Mouse (Mus musculus) thymus, postnatal 25 days (tissue): ENCODE measurements at regions not wholly inside any gene's neighbourhood (a gene's known extent, or its start where the extent isn't known, plus 50 kb on each side); places are given as distances from the start of the nearest gene placed in this dataset.

ENCODE experiments used
- DNase-seq: peaks from one replicate; pipeline ENCODE4 v3.0.0; 2022

- no peak for DNase-seq
Measured at GRCm38 (mm10) chr8:116116625-116117024, 388.1 kb upstream of the Dynlrb2 start.

DNA sequence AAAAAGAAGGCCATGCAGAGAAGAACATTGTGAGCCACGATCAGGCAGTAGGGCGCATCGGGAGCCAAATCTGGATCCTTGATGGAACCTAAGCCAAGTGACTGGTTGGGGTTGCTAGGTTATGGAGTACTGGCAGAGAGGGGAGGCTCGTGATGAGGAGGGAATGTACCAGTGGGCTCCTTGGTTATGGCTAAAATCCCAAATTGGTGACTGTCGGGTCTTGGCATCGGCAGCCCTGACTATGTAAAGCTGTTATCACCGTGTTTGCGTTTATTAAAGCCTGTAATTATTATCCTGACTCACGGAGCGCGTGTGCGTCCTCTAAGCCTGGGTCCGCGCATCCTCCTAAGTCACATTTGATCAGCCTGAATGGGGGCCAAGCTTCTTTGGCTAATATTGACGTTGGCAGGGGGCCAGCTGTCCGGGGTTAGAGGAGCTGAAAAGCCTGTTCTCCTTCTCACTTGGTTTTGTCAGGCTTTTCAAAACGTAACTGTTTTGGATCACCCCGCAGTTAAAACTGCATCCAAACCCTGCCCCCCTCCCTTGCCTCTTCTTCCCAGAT, 388.9 kb upstream of the Dynlrb2 start:
- no peak for DNase-seq

GRCm38 (mm10) chr8:116114978-116115377, 389.8 kb upstream of the Dynlrb2 start:
- no peak for DNase-seq

GRCm38 (mm10) chr8:116114502-116114901, 390.3 kb upstream of the Dynlrb2 start:
- no peak for DNase-seq

DNA sequence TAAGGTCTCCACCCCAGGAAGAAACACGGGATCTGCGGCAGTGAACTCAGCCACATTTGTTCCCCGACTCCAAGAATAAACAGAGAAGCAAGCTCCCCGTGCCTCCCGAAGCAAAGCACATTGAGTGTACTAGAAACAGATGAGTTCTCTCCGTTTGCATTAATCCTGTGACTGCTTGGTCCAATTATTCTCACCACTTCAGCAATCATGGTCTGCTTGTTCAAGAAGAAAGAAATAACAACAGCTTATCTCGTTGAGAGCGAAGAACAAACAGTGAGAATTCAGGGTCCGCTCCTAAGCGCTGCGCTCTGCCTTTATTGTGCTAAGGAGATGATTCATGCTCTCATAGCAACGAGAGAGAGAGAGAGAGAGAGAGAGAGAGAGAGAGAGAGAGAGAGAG, 393.6 kb upstream of the Dynlrb2 start:
- DNase-seq, result no peak

GRCm38 (mm10) chr8:116096666-116097065, 389.1 kb upstream of the Maf start:
- no peak for DNase-seq

DNA sequence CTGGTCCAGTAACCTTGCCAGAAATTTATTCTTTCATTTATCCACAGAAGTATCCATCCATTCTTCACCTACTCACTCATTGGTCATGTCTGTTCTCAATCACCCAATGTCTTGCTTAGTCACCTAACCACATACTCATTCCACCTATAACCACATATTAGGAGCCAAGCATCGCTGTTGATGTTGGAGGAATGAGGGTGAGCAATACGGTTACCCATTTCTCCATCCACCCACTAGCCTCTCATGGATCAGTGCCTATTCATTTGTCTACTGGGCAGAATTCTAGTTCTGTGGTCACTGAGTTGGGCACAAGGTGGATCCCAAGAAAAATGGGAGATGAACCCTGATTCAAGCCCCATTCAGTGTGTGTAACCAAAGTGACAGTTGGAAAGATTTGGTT, 375.6 kb upstream of the Maf start:
- DNase-seq, result no peak

DNA sequence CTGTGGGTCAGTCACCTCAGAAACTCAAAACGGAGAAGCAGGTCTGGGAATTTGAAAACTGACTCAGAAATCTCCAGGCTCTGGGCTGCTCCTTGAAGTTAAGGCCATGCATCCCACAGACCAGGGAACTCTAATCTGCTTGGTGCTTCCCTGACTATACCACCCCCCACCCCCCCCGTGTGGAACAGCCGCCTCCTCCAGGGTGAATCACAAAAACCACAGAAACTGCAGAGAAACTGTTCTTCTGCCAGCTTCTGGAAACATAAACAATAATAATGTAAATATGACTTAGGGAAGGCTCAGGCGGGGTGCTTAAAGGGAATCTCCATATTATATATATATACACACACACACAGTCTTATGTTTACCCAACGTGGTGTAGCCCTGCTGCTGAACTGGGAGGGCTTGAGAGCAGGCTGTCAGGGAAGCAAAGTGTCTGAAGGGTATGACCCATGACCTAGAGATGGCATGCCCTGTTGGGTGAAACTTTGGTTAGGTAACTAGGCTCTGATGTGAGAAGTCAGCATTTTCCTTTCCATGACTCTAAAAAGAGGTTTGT, 371.3 kb upstream of the Maf start:
- DNase-seq, result no peak

- no peak for DNase-seq
Measured at GRCm38 (mm10) chr8:116071497-116071896, 363.9 kb upstream of the Maf start.

GRCm38 (mm10) chr8:116069538-116069937, 361.9 kb upstream of the Maf start:
- DNase-seq, result no peak

- no peak for DNase-seq
Measured at GRCm38 (mm10) chr8:116067978-116068375, 360.4 kb upstream of the Maf start.

DNA sequence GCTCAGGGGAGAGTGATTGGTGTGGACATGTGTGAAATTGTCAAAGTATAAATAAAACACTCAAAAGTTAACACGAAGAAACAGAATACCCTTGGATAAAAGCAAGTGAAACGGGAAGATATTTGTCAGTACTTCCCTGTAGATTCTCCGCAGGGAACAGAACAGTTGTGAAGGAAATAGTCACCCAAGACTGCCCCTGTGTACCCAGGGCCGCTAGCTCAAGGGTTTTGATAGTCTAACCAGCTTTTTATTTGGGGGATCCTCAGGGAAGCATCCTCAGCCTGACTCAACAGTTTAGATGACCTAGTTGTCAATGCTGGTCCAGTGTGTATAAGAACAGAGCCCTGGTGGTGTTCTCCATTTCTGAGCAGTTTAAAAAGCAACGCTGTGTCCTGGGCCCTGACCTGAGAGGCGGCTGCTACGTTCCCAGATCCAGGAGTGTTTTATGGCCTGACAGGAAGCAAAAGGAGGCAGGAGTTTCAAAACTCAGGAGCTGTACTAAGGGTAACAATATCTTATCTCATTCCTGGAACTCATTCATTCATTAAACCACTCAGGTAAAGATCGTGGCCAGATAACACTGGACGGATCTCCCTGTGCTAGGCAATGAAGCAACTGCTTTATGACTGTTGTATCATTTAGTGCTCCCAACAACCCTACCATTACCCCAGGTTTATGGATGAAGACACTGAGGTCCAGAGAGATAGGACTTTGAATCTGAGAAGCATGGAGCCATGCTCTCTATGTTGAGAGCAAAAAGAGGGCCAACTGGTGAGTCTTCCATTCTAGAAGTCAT, 359.8 kb upstream of the Maf start:
- no peak for DNase-seq

DNA sequence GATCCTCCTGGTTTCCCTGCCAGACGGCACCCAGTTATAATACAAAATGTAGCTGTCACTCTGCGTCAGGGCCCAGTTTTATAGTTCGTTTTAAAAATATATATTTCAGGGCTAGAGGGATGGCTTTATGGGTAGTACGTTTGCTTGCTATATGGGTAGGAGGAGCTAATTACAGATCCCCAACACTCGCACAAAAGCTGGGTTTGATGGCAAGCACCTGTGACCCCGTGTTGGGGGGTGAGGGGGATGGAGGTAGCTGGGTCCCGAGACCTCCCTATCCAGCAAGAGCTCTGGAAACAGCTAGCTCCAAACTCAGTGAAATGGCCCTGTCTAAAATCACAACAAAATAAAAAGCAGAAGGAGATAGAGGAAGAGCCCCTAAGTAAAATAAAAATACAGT, 358.3 kb upstream of the Maf start:
- DNase-seq, result no peak

GRCm38 (mm10) chr8:116065327-116065726, 357.7 kb upstream of the Maf start:
- DNase-seq, result no peak

- DNase-seq, result no peak
Measured at GRCm38 (mm10) chr8:116064562-116064961, 357.0 kb upstream of the Maf start.

DNA sequence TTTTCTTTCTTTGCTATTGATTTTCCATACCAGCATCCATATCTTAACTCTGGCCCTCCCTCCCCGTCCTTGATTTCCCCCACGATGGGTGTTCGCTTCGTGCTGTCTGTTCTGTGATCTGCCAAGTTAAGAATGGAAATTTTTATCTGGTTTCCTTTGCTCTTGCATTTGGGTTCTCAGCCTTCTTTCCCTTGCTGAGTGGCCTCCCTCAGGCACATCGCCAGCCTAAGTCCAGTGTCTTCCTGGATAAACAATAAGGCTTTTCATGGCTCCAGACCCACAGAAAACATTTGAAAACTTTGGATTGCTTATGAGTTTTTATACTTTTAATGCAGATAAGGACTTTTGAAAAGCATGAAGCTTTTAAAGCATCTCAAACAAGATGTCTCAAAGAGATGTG, 355.9 kb upstream of the Maf start:
- DNase-seq, result no peak

DNA sequence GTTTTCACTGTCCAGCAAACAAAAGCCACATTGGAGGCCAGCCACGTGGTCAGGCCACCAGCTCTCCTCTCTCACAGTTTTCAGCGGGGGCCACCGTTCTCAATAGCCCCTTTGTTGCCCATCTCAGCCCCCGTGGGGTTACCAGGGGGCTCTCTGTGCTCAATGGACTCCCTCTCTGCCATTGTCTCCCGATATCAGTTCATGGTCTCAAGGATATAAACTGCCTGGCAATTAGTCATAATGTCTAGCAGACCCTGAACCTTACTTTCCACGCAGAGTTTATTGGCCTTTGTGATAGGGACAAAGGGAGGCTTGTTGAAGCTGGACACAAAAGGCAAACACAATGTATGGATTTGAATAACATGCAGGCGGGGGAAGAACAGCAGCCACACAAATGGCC, 345.9 kb upstream of the Maf start:
- no peak for DNase-seq

DNA sequence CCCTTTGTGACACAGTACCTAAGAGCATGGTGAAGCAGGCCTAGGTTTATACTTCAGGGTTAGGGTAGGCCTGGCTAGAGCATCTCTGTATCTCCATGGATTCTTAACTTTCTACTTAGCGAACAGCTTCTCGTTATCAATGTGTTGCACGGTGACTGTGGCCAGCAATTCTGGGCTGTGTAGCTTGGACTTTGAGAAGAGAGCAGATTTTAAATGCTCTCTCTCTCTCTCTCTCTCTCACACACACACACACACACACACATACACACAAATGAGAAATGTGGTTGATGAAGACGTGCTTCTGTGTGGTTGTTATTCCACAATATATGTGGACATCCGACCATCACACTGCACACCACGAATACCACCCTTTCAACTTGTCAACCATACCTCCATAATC, 345.4 kb upstream of the Maf start:
- no peak for DNase-seq

- no peak for DNase-seq
Measured at GRCm38 (mm10) chr8:116048480-116048879, 340.9 kb upstream of the Maf start.

GRCm38 (mm10) chr8:116046859-116047258, 339.3 kb upstream of the Maf start:
- DNase-seq, result no peak

DNA sequence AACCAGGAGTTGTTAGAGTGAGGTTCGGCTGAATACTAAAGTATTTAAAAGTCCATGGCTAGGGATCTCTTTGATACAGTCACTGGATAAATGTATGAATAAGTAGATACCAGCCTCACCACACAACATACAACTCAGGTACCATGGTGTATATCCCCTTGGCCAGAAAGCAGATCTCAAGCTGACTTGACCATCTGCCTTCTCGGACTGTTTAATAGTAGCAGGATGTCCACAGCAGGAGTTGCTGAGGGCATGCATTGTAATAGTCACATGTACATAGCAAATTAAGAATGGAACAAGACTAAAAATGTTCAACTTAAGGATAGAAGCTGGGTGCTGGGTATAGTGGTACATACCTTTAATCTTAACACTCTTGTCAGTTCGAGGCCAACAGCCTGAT, 337.9 kb upstream of the Maf start:
- DNase-seq, result no peak

- DNase-seq, result no peak
Measured at GRCm38 (mm10) chr8:116043381-116043780, 335.8 kb upstream of the Maf start.

DNA sequence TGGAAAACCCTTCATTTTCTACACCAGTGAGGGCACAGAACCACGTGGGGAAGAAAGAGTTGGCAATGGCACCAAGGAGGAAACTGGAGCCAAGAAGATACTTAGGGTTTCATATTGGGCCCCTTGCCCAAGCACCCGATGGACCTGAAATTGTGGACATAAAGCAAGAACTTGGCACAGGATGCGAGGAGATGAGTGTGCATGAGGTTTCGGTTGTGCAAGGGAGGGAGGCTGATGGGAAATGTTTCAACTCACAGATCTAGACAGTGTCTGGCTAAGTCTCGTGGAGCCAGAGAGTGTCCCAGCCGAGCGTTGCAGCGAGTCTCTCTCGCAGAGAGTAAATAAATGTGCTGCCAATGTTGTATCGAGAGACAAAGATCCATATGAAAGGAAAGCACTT, 323.4 kb upstream of the Maf start:
- DNase-seq, result no peak

DNA sequence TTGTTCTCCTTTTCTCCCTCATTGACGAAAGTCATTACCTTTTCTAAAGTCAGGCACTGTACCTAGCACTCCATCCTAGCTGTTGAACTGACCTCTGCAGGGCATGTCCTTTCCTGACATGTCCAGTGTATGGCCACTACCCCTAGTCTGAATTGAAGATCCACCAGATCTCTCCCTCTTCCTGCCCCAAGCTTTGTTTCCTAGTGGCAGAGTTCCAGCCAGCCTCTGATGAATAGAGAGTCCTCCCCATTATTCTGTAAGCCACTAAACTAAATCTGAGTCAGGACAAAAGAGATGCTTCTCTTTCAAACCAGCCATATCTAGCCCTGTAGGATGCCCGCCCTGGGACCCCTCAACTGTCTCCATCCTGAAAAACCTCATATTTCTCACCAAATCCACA, 317.7 kb upstream of the Maf start:
- DNase-seq, result no peak

DNA sequence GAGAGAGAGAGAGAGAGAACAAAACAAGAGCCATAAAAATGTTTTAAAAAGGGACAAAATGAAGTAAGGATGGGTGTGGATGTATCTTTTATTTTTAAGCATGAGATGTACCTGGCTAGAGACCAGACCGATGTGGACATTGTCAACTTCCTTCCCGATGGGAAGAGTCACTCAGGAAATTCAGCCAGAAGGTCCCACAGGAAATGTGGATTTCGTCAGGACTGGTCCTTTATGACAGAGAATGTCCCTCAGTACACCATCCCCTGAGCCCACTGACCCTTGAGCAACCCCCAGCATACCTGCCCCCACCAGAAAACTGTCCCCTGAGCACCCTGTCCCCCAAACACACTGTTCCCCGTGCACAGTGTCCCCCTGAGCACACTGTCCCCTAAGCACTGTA, 317.2 kb upstream of the Maf start:
- DNase-seq, result no peak
